Mouse (Mus musculus): ENCODE measurements around the gene Elovl7.

The Elovl7 gene

GRCm38 (mm10) chr13:108229634-108230330 is 15.6 kb downstream of the Elovl7 start:
- in situ Hi-C loops (cut with MboI, MseI) = no loop called here

DNA sequence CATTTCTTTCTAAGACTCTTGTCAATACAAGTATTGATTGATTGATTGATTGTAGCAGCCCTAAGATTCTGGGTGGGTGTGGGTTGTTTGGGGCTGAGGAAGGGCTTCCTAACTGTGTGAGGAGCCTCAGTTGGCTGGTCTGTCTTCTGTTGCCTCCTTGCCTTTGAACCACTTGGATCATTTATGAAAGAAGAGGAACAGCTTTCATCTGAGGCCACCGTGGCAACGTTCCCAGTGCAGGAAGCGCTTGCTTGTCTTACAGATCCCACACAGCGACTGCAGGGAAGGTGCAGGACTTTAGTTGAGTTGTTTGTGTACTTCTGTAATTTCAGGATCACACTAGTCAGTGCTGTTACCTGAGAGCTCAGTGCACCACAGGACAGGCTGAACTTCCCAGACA is 25.8 kb downstream of the Elovl7 start:
- in situ Hi-C loops (cut with MboI, MseI) = no loop called here

DNA sequence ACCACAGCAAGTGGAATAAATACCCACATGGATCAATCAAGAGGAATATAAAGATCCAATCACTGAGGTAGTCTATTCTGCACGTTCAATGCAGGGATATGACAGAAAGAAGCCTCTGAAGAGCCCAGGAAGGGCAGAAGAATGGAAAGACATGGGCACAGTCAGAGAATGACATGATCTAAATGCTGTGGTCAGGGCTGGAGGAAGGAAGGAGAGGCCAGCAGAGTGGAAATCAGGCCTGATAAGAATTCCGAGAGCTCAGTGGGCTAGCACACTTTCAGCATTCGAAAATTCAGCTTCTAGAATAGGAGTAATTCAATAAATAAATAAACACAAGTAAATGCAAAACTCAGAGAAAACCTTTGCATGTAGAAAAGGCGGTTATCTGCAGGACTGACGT is 27.5 kb downstream of the Elovl7 start:
- in situ Hi-C loops (cut with MboI, MseI) = no loop called here

DNA sequence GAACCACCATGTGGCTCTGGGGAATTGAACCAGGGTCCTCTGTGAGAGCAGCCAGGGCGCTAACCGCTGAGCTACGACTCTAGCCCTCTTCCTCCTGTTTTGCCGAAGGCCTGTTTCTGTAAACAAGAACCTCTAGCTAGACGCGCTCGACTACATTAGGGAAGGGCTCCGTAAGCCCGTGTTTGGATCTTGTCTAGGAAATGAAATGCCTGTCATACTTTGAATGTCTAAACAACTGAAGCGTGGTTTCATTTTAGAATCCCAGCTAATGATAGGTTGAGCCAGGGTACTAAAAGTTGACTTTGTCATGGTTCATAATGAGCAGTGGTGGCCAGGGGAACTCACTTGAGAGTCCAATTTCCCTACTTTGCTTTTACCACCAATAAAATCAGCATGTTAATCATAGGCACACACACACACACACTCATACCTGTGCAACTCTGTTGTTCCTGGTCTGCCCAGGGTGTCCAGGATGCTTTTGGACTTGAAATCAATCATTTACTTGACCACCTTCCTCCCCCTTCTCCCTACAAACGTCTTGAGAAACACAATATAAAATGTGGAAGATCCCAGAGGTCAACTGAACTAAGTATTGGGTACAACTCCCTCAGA is 31.0 kb downstream of the Elovl7 start:
- in situ Hi-C loops (cut with MboI, MseI) = no loop called here

DNA sequence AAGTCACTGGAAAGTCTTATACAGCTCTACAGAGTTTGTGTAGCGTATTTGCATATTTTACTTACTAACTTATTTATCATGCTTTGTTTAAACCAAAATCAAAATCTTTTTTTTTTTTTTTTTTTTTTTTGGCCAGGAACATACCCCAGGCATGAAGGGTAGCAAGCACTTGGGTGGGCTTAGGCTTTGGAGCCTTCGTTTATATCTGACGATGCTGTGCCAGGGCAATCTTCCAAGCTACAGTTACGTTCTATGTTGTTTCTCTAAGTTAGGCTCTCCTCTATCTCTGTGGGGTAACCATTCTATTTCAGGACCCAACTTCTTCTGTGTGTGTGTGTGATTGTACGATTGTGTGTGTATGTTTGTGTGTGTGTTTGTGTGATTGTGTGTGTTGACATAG is 36.9 kb downstream of the Elovl7 start:
- in situ Hi-C loops (cut with MboI, MseI) = no loop called here

- in situ Hi-C loops (cut with MboI, MseI) = no loop called here
Measured at GRCm38 (mm10) chr13:108253977-108254376, 39.8 kb downstream of the Elovl7 start.

- in situ Hi-C loops (cut with MboI, MseI) = no loop called here
Measured at GRCm38 (mm10) chr13:108263042-108263441, 48.8 kb downstream of the Elovl7 start.

- in situ Hi-C loops (cut with MboI, MseI) = no loop called here
Measured at GRCm38 (mm10) chr13:108265394-108265793, 51.2 kb downstream of the Elovl7 start.

GRCm38 (mm10) chr13:108267841-108268634 is 53.8 kb downstream of the Elovl7 start:
- in situ Hi-C loops (cut with MboI, MseI) = no loop called here

- in situ Hi-C loops (cut with MboI, MseI) = no loop called here
Measured at GRCm38 (mm10) chr13:108271458-108272148, 57.4 kb downstream of the Elovl7 start.

DNA sequence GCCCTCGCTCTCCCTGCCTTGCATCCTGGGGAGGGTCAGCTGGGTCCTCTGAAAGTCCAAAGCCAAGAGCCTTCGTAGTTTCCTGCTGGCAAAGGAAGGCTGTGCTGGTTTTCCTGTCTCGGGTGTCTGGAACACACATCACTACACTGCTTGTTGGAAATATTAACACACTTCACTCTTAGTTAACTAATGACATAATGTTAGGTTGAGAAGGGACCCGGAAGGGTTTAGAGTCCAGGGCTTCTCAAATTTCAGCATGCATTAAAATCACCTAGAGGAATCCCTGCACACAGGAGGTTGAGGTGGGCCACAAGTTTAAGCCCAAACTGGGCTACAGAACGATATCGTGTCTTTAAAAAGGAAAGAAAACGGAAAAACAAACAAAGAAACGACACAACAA is 58.1 kb downstream of the Elovl7 start:
- in situ Hi-C loops (cut with MboI, MseI) = no loop called here

GRCm38 (mm10) chr13:108273034-108273433 is 58.8 kb downstream of the Elovl7 start:
- in situ Hi-C loops (cut with MboI, MseI) = no loop called here

GRCm38 (mm10) chr13:108273456-108273855 is 59.3 kb downstream of the Elovl7 start:
- in situ Hi-C loops (cut with MboI, MseI) = no loop called here

DNA sequence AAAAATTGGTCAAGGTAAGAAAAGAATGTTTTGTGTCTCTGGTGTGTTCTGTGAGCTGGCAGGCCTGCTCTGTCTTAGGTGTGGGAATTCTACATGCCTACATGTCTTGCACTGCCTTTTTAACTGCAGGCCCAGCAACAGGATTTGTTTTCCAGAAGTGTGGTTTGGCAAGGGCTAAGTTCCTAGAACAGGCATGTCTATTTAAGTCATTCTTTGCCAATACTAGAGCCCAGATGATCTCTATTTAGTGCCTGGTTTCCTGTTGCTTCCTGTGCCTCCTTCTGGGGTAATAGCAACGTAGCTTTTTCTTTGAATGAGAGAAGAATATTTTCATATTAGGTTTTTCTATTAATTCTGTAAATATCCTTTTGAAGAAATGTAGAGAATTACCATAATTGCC is 62.4 kb downstream of the Elovl7 start:
- in situ Hi-C loops (cut with MboI, MseI) = no loop called here

- in situ Hi-C loops (cut with MboI, MseI) = no loop called here
Measured at GRCm38 (mm10) chr13:108277320-108277719, 63.1 kb downstream of the Elovl7 start.

- in situ Hi-C loops (cut with MboI, MseI) = no loop called here
Measured at GRCm38 (mm10) chr13:108278592-108278991, 64.4 kb downstream of the Elovl7 start.

- in situ Hi-C loops (cut with MboI, MseI) = no loop called here
Measured at GRCm38 (mm10) chr13:108284312-108284711, 70.1 kb downstream of the Elovl7 start.

DNA sequence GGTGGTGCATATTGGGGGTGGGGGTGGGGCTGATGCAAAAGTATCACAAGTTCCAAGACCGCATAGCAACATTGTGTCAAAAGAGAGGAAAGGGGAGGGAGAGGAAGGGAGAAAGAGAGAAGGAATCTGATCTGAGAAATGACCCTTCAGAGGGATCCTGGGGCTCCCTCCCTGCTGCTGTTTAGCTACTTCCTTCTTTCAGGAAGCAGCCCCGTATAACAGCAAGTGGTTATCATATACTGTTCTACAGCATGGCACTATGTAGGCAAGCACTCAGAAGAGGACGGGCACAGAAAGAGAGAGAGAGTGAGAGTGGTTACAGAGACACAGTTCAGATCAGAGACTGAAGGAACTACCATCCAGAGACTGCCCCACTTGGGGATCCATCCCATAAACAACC is 73.7 kb downstream of the Elovl7 start:
- in situ Hi-C loops (cut with MboI, MseI) = no loop called here

GRCm38 (mm10) chr13:108289436-108289835 is 75.2 kb downstream of the Elovl7 start:
- in situ Hi-C loops (cut with MboI, MseI) = no loop called here

DNA sequence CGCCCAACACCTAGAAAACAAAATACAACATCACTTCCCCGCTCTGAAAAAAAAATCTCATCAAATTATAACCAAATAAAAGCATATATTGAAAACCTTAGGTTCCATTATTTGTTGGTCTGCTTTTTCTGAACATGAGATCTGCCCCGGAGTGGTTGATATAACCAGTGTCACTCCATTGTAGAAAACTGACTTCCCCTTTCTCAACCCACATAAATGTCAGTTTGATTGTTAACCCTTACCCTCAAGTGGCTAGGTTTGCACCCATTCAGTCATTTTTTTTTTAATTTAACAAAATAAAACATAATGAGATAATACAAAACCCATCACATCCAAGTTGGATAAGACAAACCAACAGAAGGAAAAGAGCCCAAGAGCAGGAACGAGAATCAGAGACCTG is 76.1 kb downstream of the Elovl7 start:
- in situ Hi-C loops (cut with MboI, MseI) = no loop called here

- in situ Hi-C loops (cut with MboI, MseI) = no loop called here
Measured at GRCm38 (mm10) chr13:108297350-108298093, 83.3 kb downstream of the Elovl7 start.
